Mouse (Mus musculus): ENCODE results near the gene Sun1. TPM values are rescaled to one million over a fixed set of nuclear protein-coding genes. Genes with fewer than 3 reads are reported as not detected.

The Sun1 gene
- total and polyA plus RNA-seq, 3 experiments: 71.3 to 79.0 TPM; not detected in 1

GRCm38 (mm10) chr5:139288591-139288990 is 88.2 kb downstream of the Sun1 start:
- Histone ChIP-seq H3K4me3 (ENCODE audit: control insufficient read depth in 1 of 2, insufficient read depth in 1 of 2, low read depth in 2 of 2, low read length in 2 of 2) (0 out of 4 replicates have a peak overlapping the region, but pooled peaks of 1 of the 2 experiments have one; percentile 6), H3K9ac (ENCODE audit: control insufficient read depth, low read depth, low read length, poor library complexity, severe bottlenecking) (peak overlapping the region; percentile 63), H3K79me2 (ENCODE audit: control insufficient read depth, insufficient read depth, low read length, poor library complexity) (no peaks in the 10 kb centered on the region), H3K9me3 (replicated peaks; ENCODE audit: insufficient read depth, low read length) (no peaks in the 10 kb centered on the region), H3K27ac (ENCODE audit: control insufficient read depth, low read depth, low read length) (peak overlapping the region; percentile 96), H3K36me3 (ENCODE audit: control insufficient read depth in 1 of 2, insufficient read depth in 2 of 2, low read length in 2 of 2) (peaks cover 0 to 21% of the 10 kb centered on the region in 2 experiments; a peak in 2 of 4 replicates), H3K27me3 (ENCODE audit: control insufficient read depth in 1 of 2, insufficient read depth in 2 of 2, low read length in 2 of 2) (no peaks in the 10 kb centered on the region), H3K4me1 (ENCODE audit: control insufficient read depth in 1 of 2, insufficient read depth in 2 of 2, low read length in 2 of 2) (peaks cover 5 to 24% of the 10 kb centered on the region in 2 experiments)
- TF ChIP-seq HCFC1 (IDR thresholded peaks at IDR 0.05; ENCODE audit: low read depth, low read length) (no peak), MAFK (IDR thresholded peaks at IDR 0.05; ENCODE audit: borderline replicate concordance, low read depth, low read length) (no peak), TCF12 (IDR thresholded peaks at IDR 0.05; ENCODE audit: low read depth, low read length) (no peak), MAZ (IDR thresholded peaks at IDR 0.05; ENCODE audit: low read depth, low read length) (no peak), SIN3A (IDR thresholded peaks at IDR 0.05; ENCODE audit: low read length) (no peak), POLR2A (IDR thresholded peaks at IDR 0.05; ENCODE audit: control insufficient read depth in 1 of 2, insufficient read depth in 1 of 2, low read depth in 1 of 2, low read length in 2 of 2, poor library complexity in 1 of 2) (no peak), UBTF (IDR thresholded peaks at IDR 0.05; ENCODE audit: borderline replicate concordance, insufficient read depth, low read depth, low read length) (no peak), ETS1 (IDR thresholded peaks at IDR 0.05; ENCODE audit: low read depth, low read length) (no peak), MAX (IDR thresholded peaks at IDR 0.05; ENCODE audit: low read length) (no peak), JUND (IDR thresholded peaks at IDR 0.05; ENCODE audit: low read depth, low read length) (no peak), CHD1 (IDR thresholded peaks at IDR 0.05; ENCODE audit: low read depth, low read length) (no peak), SMC3 (IDR thresholded peaks at IDR 0.05; ENCODE audit: low read depth, low read length) (no peak), GATA1 (IDR thresholded peaks at IDR 0.05; ENCODE audit: low read depth, low read length) (no peak), TAL1 (IDR thresholded peaks at IDR 0.05; ENCODE audit: low read length) (no peak), MYC (IDR thresholded peaks at IDR 0.05; ENCODE audit: low read depth, low read length) (no peak), POLR2AphosphoS5 (IDR thresholded peaks at IDR 0.05; ENCODE audit: borderline replicate concordance, low read depth, low read length) (no peak)
- DNase-seq (ENCODE audit: low read depth, low spot score): no peak

GRCm38 (mm10) chr5:139290467-139291259 is 90.2 kb downstream of the Sun1 start:
- Histone ChIP-seq H3K4me1 (ENCODE audit: control insufficient read depth in 1 of 2, insufficient read depth in 2 of 2, low read length in 2 of 2) (peaks cover 5 to 24% of the 10 kb centered on the region in 2 experiments), H3K36me3 (ENCODE audit: control insufficient read depth in 1 of 2, insufficient read depth in 2 of 2, low read length in 2 of 2) (peaks cover 0 to 21% of the 10 kb centered on the region in 2 experiments; a peak in 2 of 4 replicates), H3K79me2 (ENCODE audit: control insufficient read depth, insufficient read depth, low read length, poor library complexity) (no peaks in the 10 kb centered on the region), H3K27me3 (ENCODE audit: control insufficient read depth in 1 of 2, insufficient read depth in 2 of 2, low read length in 2 of 2) (no peaks in the 10 kb centered on the region), H3K9me3 (replicated peaks; ENCODE audit: insufficient read depth, low read length) (no peaks in the 10 kb centered on the region), H3K9ac (ENCODE audit: control insufficient read depth, low read depth, low read length, poor library complexity, severe bottlenecking) (no peak overlapping the region), H3K4me3 (ENCODE audit: control insufficient read depth in 1 of 2, insufficient read depth in 1 of 2, low read depth in 2 of 2, low read length in 2 of 2) (no peak overlapping the region), H3K27ac (ENCODE audit: control insufficient read depth, low read depth, low read length) (no peak overlapping the region)
- DNase-seq (ENCODE audit: low read depth, low spot score): no peak
- TF ChIP-seq ZNF384 (IDR thresholded peaks at IDR 0.05; ENCODE audit: low read depth, low read length): no peak

Data from MEL (cell line).